Mouse (Mus musculus) left cerebral cortex, adult 18-20 months (tissue): ENCODE measurements around the gene Prr14. TPM values are rescaled to one million over a fixed set of nuclear protein-coding genes. Genes with fewer than 3 reads are reported as not detected.
A peak's percentile ranks its signal among the peaks of the same experiment; 100 is the strongest.
"Not testable (repeated sequence)": the region's sequence is repeated elsewhere in the genome, so short reads cannot be mapped to it uniquely, and the experiment has no call there.

Source experiments
- DNase-seq, 2 experiments: peaks; one replicate each; pipeline ENCODE4 v3.0.0; 2021 to 2022; ENCODE audit warnings: low spot score in 2 of 2, mixed read lengths in 1 of 2
- microRNA-seq, 2 experiments: library from miRNA; unstranded; fragments of <30 nt; microRNA quantifications; one replicate each; pipeline ENCODE4 v1.2.0; 2021
- total RNA-seq, 2 experiments: library from RNA; stranded (reverse); gene quantifications; 2 replicates each; pipeline ENCODE4 v1.2.3; 2021

The Prr14 gene
- total RNA-seq, 2 experiments from 2014 or later = 24.6 to 33.0 TPM

DNA sequence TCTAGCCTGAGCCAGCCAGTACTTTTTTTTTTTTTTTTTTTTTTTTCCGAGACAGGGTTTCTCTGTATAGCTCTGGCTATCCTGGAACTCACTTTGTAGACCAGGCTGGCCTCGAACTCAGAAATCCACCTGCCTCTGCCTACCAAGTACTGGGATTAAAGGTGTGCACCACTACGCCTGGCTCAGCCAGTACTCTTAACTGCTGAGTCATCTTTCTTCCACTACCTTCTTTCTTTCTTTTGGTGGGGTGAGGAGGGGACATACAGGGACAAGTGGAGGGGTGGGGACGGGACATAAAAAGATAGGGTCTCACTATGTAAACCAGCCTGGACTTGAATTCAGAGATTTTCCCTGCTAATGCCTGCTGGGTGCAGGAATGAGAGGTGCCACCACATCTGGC is 50.4 kb downstream of the Prr14 start:
- DNase-seq = not testable (repeated sequence)

DNA sequence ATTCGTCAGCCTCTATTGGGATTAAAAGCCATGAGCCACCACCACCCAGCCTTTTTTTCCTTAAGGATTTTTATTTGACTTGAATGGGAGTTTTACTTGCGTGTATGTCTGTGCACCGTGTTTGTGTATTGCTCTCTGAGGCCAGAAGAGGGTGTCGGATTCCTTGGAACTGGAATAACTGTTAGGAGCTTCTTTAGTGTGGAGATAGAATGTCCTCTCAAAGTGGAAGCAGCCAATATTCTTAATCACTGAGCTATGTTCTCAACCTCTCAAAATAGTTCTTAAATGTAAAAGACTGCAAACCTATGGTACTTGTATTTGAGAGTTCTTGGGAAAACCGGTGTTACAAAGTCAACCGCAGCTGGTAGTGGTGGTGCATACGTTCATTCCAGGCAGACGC is 51.8 kb downstream of the Prr14 start:
- no peak for DNase-seq

DNA sequence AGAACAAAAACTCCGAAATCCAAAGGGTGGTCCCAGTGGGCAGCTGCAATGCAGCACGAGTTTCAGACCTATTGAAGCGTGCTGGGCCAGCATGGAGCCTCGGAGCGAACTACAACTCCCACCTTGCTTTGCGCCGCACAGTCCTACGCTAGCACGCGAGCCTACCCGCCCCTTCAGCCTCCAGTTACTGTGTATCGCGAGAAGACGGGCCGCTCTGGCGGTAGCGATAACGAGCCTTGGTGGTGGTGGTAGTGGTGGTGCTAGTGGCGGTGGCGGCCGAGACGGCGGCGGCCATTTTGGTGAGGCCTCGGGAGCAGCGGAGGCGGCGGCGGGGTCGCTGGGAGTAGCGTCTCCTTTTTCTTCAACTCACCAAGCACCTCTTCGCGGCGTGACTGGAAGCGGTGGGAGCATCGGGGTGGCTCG is 52.4 kb downstream of the Prr14 start, which contains the start of gene Srcap:
Gene Srcap (plus strand): TSS at position 176 of the 423 bp plus-strand sequence.
- peak; percentile 93 to 95 for DNase-seq

DNA sequence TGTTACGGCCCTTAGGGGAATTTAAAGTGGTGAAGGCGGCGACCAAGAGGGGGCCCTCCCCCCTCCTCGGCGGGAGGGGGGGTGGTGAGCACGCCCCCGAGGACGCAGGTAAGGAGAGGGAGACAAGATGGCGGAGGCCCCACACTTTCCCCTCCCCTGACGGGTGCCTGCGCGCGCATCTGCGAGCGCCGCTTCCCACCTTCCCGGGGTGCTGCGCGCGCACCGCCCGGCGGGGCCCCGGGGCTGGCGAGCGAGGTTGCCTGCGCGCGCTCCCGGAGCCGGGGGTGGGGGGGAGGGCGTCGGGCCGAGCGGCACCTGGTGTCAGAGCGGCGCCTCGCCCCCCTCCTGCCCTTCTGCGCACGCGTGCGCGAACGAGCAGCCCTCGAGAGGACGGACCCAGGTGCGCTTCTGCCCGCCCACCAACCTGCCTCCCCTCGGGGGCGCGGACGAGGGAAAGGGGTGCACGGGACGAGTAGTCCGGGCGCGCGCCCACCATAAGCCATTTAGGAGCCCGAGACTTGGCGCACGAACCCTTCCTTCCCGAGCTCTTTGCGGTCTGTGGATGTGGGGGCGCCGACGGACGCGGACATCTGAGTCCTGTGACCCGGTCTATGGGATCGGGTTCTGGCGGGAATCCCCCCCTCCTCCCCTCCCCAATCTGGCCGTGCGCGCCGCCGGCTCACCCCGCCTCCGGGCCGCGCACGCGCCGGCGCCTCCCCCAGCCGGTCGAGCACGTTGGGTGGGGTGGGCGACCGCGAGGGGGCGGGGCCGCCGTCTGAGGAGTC is 53.0 kb downstream of the Prr14 start:
- peak; percentile 81 to 86 for DNase-seq

DNA sequence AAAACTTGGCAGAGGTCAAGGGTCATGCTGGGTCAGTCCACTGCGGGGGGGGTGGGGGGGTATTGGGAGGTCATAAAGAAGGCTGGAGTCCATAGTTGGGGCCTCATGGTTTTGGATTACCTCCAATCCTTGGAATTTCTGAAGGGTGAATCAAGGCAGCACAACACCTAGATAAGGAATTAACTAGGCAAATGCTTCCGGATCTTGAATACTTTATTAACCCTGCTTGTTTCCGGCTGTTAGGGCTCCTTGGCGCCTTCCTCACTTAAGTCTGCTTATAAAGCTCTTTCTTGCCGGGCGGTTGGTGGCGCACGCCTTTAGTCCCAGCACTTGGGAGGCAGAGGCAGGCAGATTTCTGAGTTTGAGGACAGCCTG is 53.6 kb downstream of the Prr14 start:
- DNase-seq = no peak

DNA sequence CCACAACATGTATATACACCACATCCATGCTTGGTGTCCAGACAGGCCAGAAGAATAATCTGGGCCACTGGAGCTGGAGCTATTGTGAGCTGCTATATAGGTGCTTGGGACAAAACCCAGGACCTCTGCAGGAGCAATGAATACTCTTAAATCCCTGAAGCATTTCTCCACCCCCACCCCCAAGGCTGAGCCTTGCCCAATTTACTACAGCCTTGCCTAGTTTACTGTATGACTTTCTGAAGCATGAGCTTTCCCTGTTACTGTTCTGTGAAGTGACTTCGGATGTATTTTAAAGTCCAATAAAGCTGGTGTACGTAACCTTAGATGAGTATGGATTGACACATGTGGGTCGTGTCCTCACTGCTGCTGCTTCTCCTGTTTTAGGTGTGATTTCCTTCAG is 54.4 kb downstream of the Prr14 start:
- no peak for DNase-seq

DNA sequence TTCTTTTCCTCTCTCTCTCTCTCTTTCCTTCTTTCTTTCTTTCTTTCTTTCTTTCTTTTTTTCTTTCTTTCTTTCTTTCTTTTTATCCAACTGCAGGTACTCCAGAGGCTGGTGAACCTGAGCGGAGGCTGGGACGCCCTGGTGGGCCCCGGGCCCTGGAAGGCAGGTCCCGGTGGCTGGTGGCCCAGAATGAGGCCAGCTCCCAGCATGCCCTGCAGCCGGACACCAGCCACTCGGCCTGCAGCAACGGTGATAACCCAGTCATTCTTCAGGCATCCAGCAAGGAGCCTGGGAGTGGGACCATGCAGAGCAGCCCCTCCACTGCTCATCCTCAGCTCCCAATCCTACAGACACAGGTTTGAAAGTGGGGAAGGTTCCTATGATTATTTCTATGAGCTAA is 56.4 kb downstream of the Prr14 start:
- DNase-seq = no peak

DNA sequence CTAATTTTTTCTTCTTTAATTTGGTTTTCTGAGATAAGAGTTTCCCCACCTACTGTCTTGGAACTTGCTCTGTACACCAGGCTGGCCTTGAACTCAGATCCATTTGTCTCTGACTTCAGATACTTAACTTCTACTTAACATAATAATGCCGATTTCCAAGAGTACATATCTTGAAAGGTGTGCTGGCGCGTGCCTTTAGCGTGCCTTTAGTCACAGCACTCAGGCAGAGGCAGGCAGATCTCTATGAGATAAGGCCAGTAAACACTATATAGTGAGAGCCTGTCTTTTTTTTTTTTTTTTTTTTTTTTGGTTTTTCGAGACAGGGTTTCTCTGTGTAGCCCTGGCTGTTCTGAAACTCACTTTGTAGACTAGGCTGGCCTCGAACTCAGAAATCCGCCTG is 56.9 kb downstream of the Prr14 start:
- DNase-seq = no peak

DNA sequence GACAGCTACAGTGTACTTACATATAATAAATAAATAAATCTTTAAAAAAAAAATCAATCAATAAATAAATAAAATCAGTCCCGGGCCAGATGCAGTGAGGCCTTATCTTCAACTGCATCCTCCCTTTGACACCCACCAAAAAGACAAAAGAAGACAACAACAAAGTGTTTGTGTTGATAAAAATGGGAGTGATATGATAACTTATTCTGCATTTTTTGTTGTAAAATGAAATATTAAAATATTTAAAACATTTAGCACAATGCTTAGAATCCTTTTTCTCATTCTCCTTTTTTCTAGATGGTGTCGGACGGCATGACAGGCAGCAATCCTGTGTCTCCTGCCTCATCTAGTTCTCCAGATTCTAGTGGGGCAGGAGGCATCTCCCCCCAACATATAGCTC is 59.9 kb downstream of the Prr14 start, which contains the start of gene Gm42715:
Gene Gm42715 (plus strand): TSS at position 301 of the 400 bp plus-strand sequence.
- no peak for DNase-seq

Small RNA genes lying within 50 kb of the gene (microRNA-seq; reads per million reads assigned to microRNA genes)
- gene Gm47278 (0 reads per million in 2 experiments), gene Mir7060 (0 reads per million in 2 experiments)

Other genes starting within 250 kb of the Prr14 start
- 10 to 100 TPM; 21.3 to 22.1 TPM for gene Zfp553, start 226.6 kb upstream of the Prr14 start, total RNA-seq
- gene Sept1, start 226.5 kb upstream of the Prr14 start, total RNA-seq = 1 to 10 TPM; 4.4 to 4.5 TPM
- 10 to 100 TPM; 55.2 to 57.9 TPM for gene Zfp771, start 215.3 kb upstream of the Prr14 start, total RNA-seq
- 10 to 100 TPM; 20.8 to 23.2 TPM for gene Dctpp1, start 198.9 kb upstream of the Prr14 start, total RNA-seq
- gene Sephs2, start 185.6 kb upstream of the Prr14 start, total RNA-seq = 10 to 100 TPM; 33.4 to 35.8 TPM
- under 1 TPM; 0.42 to 0.86 TPM for gene Itgal, start 163.4 kb upstream of the Prr14 start, total RNA-seq
- 10 to 100 TPM; 13.7 to 14.5 TPM for gene Zfp768, start 114.0 kb upstream of the Prr14 start, total RNA-seq
- gene Zfp747, start 83.6 kb upstream of the Prr14 start, total RNA-seq = 1 to 10 TPM; 6.6 to 7.4 TPM
- 1 to 10 TPM; 3.9 to 4.8 TPM for gene 9130019O22Rik, start 72.4 kb upstream of the Prr14 start, total RNA-seq
- 1 to 10 TPM; 7.4 to 7.6 TPM for gene E430018J23Rik, start 66.0 kb upstream of the Prr14 start, total RNA-seq
- gene Zfp764, start 52.8 kb upstream of the Prr14 start, total RNA-seq = 1 to 10 TPM; 4.3 to 4.8 TPM
- 10 to 100 TPM; 12.7 to 15.7 TPM for gene Zfp688, start 37.5 kb upstream of the Prr14 start, total RNA-seq
- 1 to 10 TPM; 5.4 to 6.2 TPM for gene Zfp689, start 10.5 kb upstream of the Prr14 start, total RNA-seq
- gene Fbrs, start 19.6 kb downstream of the Prr14 start, total RNA-seq = 10 to 100 TPM; 54.5 to 57.8 TPM
- gene Srcap, start 52.4 kb downstream of the Prr14 start, total RNA-seq = 10 to 100 TPM; 94.9 to 99.7 TPM
- 10 to 100 TPM in 1 of 2 experiments, 1 to 10 TPM in 1; 8.9 to 10.7 TPM for gene Gm42715, start 60.0 kb downstream of the Prr14 start, total RNA-seq
- gene Tmem265, start 101.8 kb downstream of the Prr14 start, total RNA-seq = 1 to 10 TPM in 1 of 2 experiments, not detected in 1; 1.0 TPM
- 10 to 100 TPM; 70.6 to 81.2 TPM for gene Phkg2, start 113.7 kb downstream of the Prr14 start, total RNA-seq
- 1 to 10 TPM; 7.5 to 8.9 TPM for gene Ccdc189, start 129.0 kb downstream of the Prr14 start, total RNA-seq
- 10 to 100 TPM; 63.6 to 73.4 TPM for gene Rnf40, start 129.2 kb downstream of the Prr14 start, total RNA-seq
- 10 to 100 TPM; 23.1 to 24.0 TPM for gene Zfp629, start 156.2 kb downstream of the Prr14 start, total RNA-seq
- gene Bcl7c, start 249.3 kb downstream of the Prr14 start, total RNA-seq = 10 to 100 TPM; 44.6 to 46.4 TPM